Mouse (Mus musculus): Measurements from ENCODE around the gene Zcwpw1.

Zcwpw1 gene

DNA sequence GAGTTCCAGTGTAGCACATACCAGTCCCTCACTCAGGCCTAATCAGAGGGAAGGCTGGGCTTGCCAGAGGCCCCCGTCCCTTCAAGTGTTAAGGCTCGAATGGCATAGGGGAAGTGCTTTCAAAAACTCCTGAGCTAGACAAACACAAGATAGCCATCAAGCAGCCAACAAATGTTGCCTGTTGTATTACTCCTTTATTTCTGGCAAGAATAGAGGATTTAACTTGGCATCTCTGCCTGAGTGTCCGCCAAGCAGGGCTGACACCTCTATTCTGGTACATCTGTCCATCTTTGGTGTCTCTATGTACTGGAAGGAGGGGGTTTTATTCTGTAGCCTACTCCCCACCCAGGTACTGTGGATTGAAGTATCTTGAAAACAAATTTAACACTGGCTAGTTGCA lies 31.5 kb upstream of the Zcwpw1 start:
- DNase-seq = no peak

DNA sequence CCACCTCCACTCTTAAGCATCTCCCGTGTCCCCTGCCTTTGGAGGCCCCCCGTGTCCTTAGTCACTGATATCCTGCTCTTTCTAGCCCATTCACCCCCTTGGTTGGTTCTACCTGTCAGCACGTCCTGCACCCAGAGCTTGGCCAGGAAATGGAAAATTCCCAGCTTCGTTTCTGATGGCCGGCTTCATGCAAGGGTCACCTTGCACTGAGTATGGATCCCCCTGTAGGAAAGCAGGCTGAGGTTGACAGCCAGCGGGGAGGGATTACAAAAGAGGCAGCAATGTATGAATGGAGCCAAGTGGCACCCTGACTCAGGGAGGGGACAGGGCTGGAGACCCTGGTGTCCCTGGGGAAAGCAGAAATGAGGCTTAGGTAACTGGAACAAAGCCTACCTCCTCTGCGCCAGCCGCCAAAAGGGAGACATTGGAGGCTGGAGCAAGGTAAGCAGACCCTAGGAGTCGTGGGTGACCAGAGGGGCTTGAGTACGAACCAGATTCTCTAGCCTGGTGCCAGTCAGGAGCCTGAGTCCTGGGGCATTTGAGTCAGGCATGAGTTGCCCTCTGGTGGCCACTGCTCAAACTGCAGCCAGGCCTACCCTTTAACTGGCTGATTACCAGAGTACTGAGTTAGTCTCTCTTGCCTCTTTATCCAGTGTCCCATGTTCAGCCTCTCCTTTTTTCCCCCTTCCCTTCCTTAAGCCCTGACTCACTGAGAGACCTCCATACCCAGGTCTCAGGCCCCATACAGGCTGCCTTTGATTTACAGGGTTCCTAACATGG lies 30.5 kb upstream of the Zcwpw1 start:
- peak; percentile 92 for DNase-seq

DNA sequence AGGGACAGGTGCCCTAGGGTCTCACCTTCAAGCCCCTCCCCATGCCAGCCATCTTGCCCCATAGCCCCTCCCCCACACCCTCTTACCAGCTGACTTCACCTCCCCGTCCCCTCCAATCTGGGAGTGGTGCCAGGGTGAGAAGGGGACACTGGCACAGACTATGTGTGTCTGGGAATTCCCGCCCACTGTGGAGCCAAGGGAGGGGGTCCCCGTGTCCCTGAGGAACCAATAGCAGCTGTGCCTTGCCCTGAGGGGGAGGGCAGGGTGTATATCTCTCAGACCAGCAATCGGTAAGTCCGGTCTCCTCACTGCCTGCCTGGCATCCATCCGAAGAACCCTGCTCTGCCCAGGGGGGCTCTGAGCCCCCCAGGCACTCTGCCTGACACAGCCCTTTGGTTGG lies 29.7 kb upstream of the Zcwpw1 start:
- DNase-seq = peak; percentile 62

DNA sequence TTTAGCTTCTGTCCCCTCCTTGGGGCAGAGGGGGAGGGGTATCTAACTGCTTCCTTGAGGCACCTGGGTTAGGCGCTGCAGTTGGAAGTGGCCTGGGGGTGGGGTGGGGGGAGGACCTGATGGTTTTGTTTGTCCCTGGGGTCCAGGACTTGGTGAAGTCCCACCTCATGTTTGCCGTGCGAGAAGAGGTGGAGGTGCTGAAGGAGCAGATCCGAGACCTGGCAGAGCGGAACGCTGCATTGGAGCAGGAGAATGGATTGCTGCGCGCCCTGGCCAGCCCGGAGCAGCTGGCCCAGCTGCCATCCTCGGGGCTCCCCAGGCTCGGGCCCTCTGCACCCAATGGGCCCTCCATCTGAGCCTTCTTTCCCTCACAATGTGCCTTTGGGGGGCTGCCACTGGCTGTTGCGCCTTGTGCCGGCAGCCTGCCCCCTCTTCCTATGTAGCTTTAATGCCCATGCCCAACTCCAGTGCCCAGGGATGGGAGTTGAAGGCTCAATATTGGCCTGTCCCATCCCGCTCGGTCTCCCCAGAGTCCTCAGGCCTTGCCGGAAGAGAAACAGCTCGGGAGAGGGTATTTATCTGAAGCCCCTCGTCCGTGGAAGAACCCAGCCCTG lies 28.6 kb upstream of the Zcwpw1 start:
- no peak for DNase-seq

DNA sequence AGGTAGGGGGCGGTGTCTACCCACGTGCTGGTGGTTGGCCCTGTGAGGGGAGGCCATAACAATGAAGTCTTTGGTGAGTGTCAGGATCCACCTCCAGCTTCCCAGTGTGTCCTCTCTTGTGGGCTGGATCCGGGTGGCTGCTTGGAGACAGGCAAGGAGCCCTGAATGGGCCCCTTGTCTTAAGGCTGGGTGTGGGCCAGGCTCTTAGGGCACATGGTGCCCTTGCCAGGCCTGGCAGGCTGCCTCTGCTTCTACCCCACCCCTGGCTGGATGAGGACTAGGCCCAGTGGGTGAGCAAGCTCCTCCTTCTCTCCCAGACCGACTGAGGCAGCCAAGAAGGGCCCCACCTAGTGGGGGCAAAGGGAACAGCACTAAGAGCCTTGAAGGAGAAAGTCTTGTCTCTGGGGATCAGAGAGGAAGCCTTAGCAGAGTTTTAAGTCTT lies 27.6 kb upstream of the Zcwpw1 start:
- DNase-seq = peak; percentile 92

DNA sequence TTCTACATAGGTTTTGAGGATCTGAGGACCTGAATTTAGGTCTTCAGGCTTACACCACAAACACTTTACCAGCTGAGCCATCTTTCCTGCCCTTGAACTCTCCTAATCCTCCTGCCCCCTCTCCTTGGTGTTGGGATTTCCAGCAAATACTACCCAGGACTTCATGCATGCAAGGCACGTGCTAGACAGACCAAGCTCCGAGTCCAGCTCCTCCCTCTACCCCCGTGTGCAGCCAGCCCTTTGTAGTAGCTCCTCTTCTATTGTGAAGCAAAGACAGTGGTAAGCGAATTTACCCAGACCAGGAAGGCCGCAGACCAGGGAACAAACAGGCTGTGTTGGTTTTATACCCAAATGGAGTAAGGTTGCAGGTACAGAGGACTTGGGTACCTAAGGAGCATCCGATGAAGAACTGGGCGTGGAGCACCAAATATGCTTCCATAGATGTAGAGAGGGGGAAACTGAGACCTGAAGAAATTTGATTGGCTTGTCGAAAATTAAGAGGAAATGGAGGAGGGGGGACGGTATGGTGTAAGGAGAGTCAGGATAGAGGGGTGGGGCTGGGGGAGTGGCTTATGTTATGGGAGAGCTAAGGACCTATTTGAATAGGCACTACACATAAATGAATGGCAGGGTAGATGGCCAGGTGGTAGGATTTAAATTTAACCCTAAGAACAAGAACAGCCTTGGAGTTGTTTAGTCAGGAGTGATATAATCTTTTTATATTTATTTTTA lies 22.8 kb upstream of the Zcwpw1 start:
- DNase-seq = no peak

DNA sequence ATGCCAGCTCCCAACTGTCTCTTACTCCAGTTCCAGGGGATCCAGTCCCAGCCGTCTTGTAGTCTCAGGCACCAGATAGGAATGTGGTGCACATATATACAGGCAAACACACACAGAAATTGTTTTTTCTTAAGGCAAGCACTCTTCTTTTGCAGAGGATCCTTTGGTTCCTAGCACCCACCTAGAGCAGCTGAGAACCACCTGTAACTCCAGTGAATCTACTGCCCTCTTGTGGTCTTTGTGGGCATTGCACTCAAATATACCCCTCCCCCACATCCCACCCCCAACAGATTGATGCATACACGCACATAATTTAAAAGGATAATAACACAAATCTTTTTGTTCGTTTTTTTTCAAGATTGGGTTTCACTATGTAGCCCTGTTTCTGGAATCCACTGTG lies 21.3 kb upstream of the Zcwpw1 start:
- DNase-seq = no peak

DNA sequence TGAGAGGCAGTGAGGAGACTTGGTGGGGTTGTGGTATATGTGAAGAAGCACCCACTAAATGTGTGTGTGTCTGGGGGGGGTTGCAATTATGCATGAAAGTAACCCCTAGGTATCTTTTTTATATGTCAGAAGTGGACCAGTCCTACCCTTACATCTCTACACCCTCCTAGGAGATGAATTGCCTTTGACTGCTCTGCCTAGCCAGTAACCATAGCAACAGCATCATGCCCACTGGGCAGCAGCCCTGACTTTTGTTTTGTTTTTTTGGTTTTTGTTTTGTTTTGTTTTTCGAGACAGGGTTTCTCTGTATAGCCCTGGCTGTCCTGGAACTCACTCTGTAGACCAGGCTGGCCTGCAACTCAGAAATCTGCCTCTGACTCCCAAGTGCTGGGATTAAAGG lies 19.1 kb upstream of the Zcwpw1 start:
- DNase-seq = no peak

DNA sequence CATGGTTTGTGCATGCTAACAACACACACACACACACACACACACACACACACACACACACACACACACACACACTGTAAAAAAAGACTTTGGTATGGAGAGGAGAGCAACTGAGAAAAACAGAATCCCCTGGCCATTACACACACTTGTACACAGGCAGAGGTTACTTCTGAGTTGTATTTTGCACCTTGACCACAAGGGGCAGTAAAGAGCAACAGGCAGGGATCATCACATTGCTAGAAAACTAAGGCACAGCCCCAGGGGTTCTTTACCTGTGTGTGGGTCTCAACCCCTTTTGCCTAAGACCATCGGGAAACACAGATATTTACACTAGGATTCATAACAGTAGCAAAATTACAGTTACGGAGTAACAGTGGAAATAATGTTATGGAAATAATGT lies 16.9 kb upstream of the Zcwpw1 start:
- DNase-seq = peak; percentile 52

DNA sequence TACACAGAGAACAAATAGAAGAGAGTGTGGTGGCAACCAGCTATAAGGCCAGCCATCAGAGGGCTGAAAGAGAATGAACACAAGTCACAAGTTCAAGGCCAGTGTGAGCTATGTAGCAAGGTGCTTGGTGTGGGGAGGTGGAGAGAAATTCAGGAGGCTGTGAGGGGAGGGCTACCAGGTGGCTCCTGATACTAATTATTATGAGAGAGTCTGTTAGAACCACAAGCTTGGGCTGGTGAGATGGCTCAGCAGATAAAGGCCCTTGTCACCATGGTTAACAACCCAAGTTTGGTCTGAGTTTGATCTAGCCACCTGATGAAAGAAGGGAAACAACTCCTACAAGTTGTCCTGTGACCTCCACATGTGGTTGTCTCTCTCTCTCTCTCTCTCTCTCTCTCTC lies 14.8 kb upstream of the Zcwpw1 start:
- DNase-seq = no peak

DNA sequence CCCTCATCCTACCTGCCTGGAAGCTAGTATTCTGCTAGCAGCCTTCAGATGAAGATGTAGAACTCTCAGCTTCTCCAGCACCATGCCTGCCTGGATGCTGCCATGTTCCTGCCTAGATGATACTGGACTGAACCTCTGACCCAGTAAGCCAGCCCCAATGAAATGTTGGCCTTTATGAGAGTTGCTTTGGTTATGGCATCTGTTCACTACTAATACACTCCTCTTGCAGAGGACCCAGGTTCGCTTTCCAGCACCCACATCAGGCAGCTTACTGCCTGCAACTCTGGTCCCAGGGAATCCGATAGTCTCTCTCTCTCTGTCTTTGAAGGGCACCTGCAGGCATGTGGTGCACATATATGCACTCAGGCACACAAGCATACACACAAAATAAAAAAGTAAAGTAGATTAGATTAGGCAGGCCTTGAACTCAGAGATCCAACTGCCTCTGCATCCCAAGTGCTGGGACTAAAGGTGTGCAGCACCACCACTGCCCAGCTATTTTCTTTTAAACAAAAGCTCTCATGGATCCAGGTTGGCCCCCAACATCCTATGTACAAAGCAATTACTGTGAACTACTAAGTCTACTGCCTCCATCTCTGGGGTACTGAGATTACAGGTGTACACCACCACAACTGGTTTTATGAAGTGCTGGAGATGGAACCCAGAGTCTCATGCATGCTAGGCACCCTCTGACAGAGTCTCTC lies 11.9 kb upstream of the Zcwpw1 start:
- no peak for DNase-seq

DNA sequence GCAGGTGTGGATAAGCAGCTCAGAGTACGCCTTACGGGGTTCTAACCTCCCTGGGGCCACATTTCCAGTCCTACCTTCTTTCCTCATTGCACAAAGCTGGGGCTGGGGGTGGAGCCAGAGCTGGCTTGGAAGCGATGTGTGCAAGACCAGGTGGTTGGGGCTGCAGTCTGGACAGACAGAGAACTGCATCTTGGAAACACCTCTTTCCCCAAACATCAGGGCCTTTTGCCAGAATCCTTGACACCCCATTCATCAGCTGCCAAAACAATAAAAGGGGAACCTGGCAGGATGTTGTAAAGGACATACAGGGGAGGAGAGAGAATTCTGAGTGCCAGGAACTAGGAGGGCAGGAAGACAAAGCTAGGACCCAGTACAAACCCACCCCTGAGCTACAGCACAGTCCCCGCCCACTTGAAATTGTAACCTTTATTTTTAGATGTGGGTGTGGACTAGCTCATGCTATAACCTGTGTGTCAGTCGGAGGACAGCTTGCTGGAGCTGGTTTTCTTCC lies 11.1 kb upstream of the Zcwpw1 start:
- DNase-seq = peak; percentile 57

DNA sequence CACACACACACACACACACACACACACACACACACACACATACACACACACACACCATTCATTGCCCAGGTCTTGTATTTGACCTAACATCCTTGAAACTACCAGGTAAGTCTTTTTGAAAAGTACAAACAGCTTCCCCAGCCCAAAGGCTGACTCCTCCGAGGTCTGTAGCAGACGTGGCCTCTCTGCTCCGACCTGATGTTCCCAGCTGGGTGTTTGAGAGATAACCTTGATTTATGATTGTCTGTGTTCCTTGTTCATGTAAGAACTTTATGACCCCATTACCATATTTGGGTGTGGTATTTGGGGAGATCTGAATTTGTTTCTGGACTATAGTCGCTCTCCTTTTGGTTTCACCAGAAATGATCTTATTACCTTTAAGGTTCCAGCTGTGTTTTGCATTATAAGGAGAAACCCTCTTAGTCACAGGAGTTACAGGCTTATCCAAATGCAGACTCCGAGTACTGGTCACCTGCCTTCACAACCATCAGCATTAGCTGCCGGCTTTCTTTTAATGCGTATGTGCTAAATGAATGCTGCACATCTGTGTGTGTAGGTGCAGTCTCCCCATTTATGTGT lies 10.2 kb upstream of the Zcwpw1 start:
- no peak for DNase-seq

DNA sequence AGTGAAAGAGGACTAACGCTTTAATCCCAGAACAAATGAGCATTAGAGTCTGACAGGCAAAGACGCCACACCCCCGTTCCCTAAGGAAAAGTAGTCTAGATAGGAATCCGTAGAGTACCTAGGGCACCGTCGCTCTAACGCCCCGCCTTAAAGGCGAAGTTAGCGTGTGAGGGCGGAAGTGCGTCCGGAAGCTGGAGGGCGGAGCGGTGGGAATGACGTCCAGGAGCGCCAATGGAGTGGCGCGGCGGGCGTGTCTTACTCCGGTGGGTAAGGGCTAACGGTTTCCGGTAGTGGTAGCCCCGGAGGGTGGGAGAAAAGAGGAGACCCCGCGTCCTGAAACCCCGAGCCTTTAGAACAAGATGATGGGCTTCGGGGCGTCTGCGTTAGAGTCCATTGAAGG lies 9.0 kb upstream of the Zcwpw1 start, which contains the start of gene Ppp1r35:
Gene Ppp1r35, plus strand, starts transcription at position 215 of the 400 bp plus-strand sequence.
- DNase-seq = peak; percentile 97

DNA sequence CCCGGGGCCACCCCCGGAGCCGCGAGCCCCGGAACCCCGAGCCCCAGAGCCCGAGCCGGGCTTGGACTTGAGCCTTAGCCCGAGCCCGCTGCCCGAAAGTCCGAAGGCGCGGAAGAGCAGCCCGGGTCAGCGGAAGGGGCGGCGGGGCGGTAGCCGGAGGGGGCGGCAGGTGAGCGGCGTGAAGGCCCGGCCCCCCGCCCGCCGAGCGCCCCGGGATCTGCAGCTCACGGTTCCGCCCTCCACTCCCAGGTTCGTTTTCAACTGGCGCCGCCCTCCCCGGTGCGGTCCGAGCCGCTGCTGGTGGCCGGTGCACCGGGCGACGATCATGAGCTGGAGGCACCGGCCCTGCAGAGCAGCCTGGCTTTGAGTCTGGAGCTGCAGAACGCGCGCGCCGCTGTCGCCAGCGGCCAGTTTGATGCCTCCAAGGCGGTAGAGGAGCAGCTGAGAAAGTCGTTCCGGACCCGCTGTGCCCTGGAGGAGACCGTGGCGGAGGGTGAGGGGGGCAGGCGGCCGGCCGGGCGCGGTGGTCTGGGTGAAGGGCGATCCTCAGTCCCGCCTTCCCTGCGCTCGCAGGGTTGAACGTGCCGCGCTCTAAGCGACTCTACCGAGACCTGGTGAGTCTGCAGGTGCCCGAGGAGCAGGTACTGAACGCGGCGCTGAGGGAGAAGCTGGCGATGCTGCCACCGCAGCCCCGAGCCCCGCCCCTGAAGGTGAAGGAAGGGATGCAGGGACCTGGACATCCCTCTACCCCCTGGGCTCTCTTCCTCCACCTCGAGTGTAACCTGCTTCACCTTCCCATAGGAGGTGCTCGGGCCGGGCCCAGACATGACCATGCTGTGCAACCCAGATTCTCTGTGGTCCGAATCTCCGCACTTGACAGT lies 8.3 kb upstream of the Zcwpw1 start:
- peak; percentile 47 for DNase-seq

DNA sequence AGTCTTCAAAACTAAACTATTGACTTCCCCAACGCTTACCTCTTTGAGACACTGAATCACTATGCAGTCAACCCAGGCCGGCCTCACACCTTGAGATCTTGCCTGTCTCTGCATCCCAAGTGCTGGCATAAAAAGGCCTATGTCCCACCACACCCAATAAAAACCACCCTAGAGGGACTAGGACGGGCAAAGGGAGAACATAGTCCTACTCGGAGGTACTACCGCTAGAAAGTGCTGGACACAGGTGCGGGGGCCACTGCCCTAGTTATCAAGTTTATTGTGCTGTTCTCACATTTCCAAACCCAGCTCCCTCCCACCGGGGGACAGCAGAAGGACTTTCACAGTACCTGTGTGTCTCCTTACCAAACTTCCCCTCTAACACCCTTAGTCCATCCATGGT lies 5.9 kb upstream of the Zcwpw1 start:
- no peak for DNase-seq

DNA sequence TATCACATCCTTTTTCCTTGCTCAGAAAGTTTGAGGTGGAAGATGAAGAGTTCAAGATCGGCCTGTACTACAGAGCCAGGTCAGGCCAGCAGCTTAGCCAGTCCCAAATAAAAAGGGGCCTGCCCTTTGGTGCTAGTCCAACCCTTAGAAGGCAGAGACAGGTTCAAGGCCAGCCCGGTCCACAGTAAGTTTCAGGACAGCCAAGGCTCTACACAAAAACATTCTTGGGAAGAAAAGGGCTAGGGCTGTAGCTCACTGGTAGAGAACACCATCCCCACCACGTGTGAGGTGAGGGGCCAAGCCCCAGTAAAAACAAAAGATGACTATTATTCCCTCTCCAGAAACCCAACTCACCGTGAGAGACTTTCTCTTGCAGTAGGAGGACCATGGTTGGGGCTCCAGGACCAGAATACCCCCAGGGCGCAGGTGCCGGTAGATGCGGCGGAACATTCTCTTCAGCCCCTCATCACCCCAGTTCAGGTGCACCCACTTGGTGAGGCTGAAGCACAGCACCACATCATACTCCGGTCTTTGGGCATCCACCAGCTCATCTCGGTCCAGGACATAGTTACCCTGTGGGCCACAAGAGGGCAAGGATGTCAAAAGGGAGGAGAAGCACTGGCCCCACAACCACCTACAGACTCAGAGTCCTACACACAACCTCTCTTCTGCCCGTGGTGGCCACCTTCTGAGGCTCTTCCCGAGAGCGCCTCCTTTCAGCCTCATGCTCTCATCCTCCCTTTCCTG lies 4.6 kb upstream of the Zcwpw1 start:
- DNase-seq = no peak

DNA sequence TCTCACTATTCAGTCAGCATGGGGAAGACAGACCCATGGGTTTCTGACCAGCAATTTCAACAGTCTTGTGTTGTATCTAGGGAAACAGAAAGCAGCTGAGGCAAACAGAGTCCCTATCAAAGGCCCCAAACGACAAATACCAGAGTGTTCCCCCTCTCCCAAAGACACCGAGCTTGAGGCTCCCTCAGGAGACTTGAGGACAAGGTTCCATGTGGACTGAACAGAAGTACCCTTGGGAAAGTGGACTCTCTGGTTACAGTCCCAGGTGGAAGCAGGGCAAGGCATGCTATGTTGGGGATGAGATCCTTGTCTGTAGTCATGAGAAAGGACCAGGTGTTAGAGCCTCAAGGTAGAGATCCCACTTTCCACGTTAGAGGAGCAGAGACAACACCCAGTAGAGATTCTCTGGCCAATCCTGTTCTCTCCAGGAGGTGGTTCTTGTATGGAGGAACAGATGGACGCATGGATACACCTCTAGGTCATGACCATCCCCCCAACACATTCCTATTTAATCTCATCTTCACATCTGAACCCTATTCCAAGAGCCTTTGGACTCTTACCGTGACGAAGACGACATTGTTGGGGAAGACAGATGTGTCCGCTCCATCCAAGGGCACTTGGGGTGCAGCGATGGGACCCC lies 3.6 kb upstream of the Zcwpw1 start:
- DNase-seq = no peak

DNA sequence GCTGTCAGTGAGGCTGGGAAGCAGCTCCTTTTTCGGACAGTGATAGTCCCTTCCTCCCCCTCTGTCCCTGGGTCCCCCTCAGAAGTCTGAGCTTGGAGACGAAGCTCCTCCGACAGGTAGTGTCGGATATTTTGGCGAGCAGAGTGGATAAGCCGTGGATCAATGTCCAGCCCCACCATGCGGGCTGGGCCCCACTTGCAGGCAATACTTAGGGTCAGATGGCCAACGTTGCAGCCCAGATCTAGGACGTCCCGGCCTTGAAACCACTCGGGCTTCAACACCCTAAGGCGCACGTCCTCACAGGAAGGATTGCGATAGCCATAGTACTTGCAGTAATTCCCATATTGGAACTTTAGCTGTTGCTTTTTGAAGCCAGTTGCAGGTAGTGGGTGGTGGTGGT lies 3.1 kb upstream of the Zcwpw1 start:
- no peak for DNase-seq
